Mouse (Mus musculus): ENCODE measurements at regions not wholly inside any gene's neighbourhood (a gene's known extent, or its start where the extent isn't known, plus 50 kb on each side); places are given as distances from the start of the nearest gene placed in this dataset.

DNA sequence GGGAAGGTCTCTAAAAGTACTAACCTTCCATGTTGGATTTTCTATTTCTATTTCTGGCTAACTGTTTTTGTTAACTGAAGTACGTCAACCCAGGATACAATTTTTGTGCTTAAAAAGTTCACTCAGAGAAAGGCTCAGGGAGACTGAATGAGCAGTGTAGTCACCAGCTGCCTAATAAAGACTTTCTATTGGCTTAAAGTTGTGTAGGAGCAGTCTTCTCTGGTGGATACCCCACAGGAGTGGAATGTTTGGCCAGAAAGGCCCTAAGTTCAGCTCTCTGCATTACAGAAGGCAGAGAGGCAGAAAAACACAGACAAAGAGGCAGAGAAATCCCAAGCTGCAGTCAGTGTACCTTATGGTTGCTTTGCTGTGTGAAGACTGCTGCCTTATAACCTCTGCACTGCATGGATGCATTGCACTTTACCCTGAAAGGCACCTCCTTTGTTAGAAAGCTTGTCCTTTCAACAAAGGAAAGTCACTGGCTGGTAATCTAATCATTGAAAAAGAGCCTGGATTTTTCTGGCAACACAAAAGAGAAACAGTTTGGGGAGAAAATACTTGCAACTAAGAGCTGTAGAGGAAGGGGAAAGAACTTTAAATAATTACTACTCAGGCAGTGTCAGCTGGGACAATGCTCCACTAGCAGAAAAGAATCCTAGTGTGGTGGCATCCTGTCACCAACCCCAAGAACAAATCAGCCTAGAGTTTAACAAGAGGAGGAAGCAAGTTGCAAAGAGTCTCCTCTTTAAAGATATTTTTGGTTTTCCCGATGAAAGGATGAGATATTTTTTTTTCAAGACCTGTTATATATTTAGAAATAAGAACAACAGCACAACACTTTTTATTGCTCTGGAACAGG lies 63.0 kb upstream of the Adamts5 start:
- H3K9ac ChIP-seq = no peak overlapping the region
- WGBS (ENCODE audit: insufficient replicate concordance) = 44% methylated on average over 2 of the region's 2 CpGs
- H3K4me2 ChIP-seq = no peak overlapping the region
- no peak overlapping the region for H3K27ac ChIP-seq (replicated peaks)
- H3K36me3 ChIP-seq (replicated peaks) = no peaks in the 10 kb centered on the region
- no peak for ATAC-seq (ENCODE audit: insufficient read depth)
- no peaks in the 10 kb centered on the region for H3K27me3 ChIP-seq
- no peaks in the 10 kb centered on the region for H3K9me3 ChIP-seq (replicated peaks)
- H3K4me3 ChIP-seq (replicated peaks) = no peak overlapping the region
- H3K4me1 ChIP-seq (replicated peaks) = no peaks in the 10 kb centered on the region

DNA sequence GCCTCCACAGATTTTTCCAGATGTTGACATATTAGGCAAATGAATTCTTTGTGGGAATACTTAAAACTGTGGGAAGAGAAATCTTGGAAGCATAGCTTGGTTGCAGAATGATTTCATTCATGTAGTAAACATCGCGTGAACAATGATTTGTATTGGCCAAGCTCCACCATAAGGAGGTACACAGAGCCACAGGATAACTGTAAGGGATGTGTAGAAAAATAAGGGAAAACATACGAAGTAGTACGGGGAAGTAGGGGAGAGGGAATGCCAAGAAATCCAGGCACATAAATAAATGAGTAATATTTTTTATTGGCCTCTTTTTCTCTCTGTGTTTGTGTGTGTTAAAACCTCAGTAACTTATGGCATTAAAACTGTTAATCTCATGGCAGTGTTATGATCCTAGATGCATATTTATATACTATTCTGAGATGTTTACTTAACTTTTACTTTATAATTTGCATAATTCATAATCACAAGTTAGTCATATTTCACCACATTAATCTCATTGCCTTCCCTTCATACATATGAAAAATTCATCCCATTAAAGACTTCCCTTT lies 54.5 kb upstream of the Adamts5 start:
- no peaks in the 10 kb centered on the region for H3K27me3 ChIP-seq
- 68% methylated on average over 4 of the region's 4 CpGs for WGBS (ENCODE audit: insufficient replicate concordance)
- H3K9ac ChIP-seq = no peak overlapping the region
- no peak overlapping the region for H3K27ac ChIP-seq (replicated peaks)
- ATAC-seq (ENCODE audit: insufficient read depth) = no peak
- no peaks in the 10 kb centered on the region for H3K9me3 ChIP-seq (replicated peaks)
- no peaks in the 10 kb centered on the region for H3K36me3 ChIP-seq (replicated peaks)
- H3K4me1 ChIP-seq (replicated peaks) = no peaks in the 10 kb centered on the region
- H3K4me3 ChIP-seq (replicated peaks) = no peak overlapping the region
- H3K4me2 ChIP-seq = no peak overlapping the region

DNA sequence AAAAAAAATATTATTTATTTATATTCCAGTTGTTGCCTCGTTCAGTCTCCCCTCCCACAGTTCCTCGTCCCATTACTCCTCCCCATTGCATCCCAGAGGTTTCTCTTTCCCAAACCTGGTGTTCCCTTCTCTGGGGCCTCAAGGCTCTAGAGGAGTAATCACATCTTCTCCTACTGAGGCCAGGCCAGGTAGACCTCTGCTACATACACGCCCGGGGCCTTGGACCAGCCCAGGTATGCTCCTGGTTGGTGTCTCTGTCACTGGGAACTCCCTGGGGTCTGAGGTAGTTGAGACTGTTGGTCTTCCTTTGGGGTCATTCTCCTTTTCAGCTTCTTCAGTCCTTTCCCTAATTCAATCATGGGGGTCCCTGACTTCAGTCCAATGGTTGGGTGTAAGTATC lies 50.0 kb upstream of the Adamts5 start:
- no peak overlapping the region for H3K9ac ChIP-seq
- WGBS (ENCODE audit: insufficient replicate concordance) = 64% methylated on average over 4 of the region's 4 CpGs
- H3K27ac ChIP-seq (replicated peaks) = no peak overlapping the region
- no peak for ATAC-seq (ENCODE audit: insufficient read depth)
- H3K9me3 ChIP-seq (replicated peaks) = no peaks in the 10 kb centered on the region
- H3K27me3 ChIP-seq = no peaks in the 10 kb centered on the region
- H3K4me3 ChIP-seq (replicated peaks) = no peak overlapping the region
- H3K36me3 ChIP-seq (replicated peaks) = no peaks in the 10 kb centered on the region
- H3K4me2 ChIP-seq = no peak overlapping the region
- no peaks in the 10 kb centered on the region for H3K4me1 ChIP-seq (replicated peaks)
